Comparison of ENCODE assay signal across 8 mouse cellular contexts in the genomic region with DNA sequence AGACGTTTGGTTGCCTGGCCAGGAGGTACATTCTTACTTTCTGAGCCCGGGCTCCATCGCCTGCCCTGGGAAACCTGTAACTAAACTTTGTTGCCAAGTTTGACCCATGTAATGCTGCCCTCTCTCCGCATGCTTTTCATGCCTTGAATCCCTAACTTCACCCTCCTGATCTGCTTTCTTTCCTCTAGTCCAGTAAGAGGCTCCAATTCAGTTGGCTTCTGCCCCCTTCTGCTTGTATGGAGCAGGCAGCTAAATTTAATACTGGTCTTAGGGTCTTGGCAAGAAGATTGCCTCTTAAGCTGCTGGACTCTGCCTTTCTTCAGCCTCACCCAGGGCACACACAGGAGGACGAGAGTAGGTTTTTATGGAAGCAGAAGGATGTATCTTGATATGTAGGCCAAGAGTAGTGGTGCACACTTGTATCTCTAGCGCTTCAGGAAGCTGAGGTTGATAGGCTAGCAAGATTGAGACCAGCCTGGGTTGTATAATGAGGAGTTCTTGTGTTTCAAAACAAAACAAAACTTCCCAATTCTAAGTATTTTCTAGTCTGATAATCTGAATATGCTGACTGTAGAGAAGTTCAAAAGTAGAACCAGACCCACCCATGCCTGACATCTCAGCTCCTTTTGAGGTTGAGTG. TPM values are rescaled to one million over a fixed set of nuclear protein-coding genes. Genes with fewer than 3 reads are reported as not detected.
DNase-seq lines count a peak whose midpoint lies in the region; ATAC-seq and TF ChIP-seq lines count a peak whose summit lies in the region.

No protein-coding gene starts in this region.

- intact Hi-C loops in left cerebral cortex, postnatal 14 days (cut with DNase I): no loop called here

- no peak for TF ChIP-seq POLR2A in embryonic fibroblast, embryonic 13.5 days (IDR thresholded peaks at IDR 0.05; ENCODE audit: low read depth, low read length)

- no peaks in the 10 kb centered on the region for H3K27me3 ChIP-seq in neural tube, embryonic 11.5 days (ENCODE audit: control insufficient read depth, insufficient read depth, low read length)
- H3K27me3 ChIP-seq in limb, embryonic 11.5 days (ENCODE audit: control insufficient read depth, insufficient read depth, low read length): no peaks in the 10 kb centered on the region

- no peak for DNase-seq in neural tube, embryonic 11.5 days (ENCODE audit: low spot score)
- no peak for DNase-seq in neural tube, embryonic 10.5 days (ENCODE audit: extremely low spot score, low spot score)
- no peak for DNase-seq in limb, embryonic 11.5 days (ENCODE audit: low spot score)
- DNase-seq in skeletal muscle tissue, adult 2 months (ENCODE audit: low read depth, low spot score): peak; percentile 44
- no peak for DNase-seq in embryo, embryonic 11 days
- no peak for DNase-seq in left cerebral cortex, postnatal 14 days (ENCODE audit: low spot score in 2 of 2)
- no peak for DNase-seq in left cerebral cortex, adult 18-20 months (ENCODE audit: low spot score in 2 of 2)

- no peak for TF ChIP-seq CTCF in embryonic fibroblast, embryonic 13.5 days (IDR thresholded peaks at IDR 0.05; ENCODE audit: borderline replicate concordance, insufficient read depth, low read length)

- ATAC-seq in neural tube, embryonic 11.5 days (ENCODE audit: insufficient read depth, low FRiP score, low TSS enrichment): no peak
- ATAC-seq in limb, embryonic 11.5 days (ENCODE audit: insufficient number of reproducible peaks, low FRiP score, low TSS enrichment, low read depth): no peak

- H3K4me2 ChIP-seq in neural tube, embryonic 11.5 days (ENCODE audit: low read depth): peak overlapping the region; percentile 82
- H3K4me2 ChIP-seq in limb, embryonic 11.5 days (ENCODE audit: low read depth, severe bottlenecking): peak overlapping the region; percentile 66

- no peaks in the 10 kb centered on the region for H3K36me3 ChIP-seq in neural tube, embryonic 11.5 days (ENCODE audit: control insufficient read depth, insufficient read depth, low read length)
- no peaks in the 10 kb centered on the region for H3K36me3 ChIP-seq in limb, embryonic 11.5 days (ENCODE audit: control insufficient read depth, insufficient read depth, low read length)

- peak overlapping the region; percentile 59 for H3K9ac ChIP-seq in neural tube, embryonic 11.5 days (ENCODE audit: low read length)
- H3K9ac ChIP-seq in limb, embryonic 11.5 days (ENCODE audit: low read length): peak overlapping the region; percentile 48

- H3K4me1 ChIP-seq in neural tube, embryonic 11.5 days (ENCODE audit: control insufficient read depth, insufficient read depth, low read length): peaks cover 36% of the 10 kb centered on the region
- peaks cover 49% of the 10 kb centered on the region for H3K4me1 ChIP-seq in embryonic fibroblast, embryonic 13.5 days (ENCODE audit: control insufficient read depth, insufficient read depth, low read length)
- peaks cover 46% of the 10 kb centered on the region for H3K4me1 ChIP-seq in limb, embryonic 11.5 days (ENCODE audit: control insufficient read depth, insufficient read depth, low read length)

- peak overlapping the region; percentile 39 for H3K4me3 ChIP-seq in neural tube, embryonic 11.5 days (ENCODE audit: low read depth, low read length)
- peak overlapping the region; percentile 37 for H3K4me3 ChIP-seq in embryonic fibroblast, embryonic 13.5 days (ENCODE audit: insufficient read depth, low read length)
- peak overlapping the region; percentile 32 for H3K4me3 ChIP-seq in limb, embryonic 11.5 days (ENCODE audit: low read depth, low read length)

- H3K9me3 ChIP-seq in neural tube, embryonic 11.5 days (ENCODE audit: control insufficient read depth, low read length): no peaks in the 10 kb centered on the region
- no peaks in the 10 kb centered on the region for H3K9me3 ChIP-seq in limb, embryonic 11.5 days (ENCODE audit: control insufficient read depth, low read length)

- peak overlapping the region; percentile 76 for H3K27ac ChIP-seq in neural tube, embryonic 11.5 days (ENCODE audit: low read depth, low read length)
- H3K27ac ChIP-seq in embryonic fibroblast, embryonic 13.5 days (ENCODE audit: insufficient read depth, low read length): peak overlapping the region; percentile 78
- peak overlapping the region; percentile 69 for H3K27ac ChIP-seq in limb, embryonic 11.5 days (replicated peaks; ENCODE audit: low read depth, low read length)

- WGBS in neural tube, embryonic 11.5 days: 42% methylated on average over 6 of the region's 6 CpGs
- 39% methylated on average over 6 of the region's 6 CpGs for WGBS in limb, embryonic 11.5 days

RNA-seq across cellular contexts. Expression of gene Rai1, which starts 10.9 kb away (rescaled TPM):
- 28.5 and 31.4 TPM in 2 replicates for polyA plus RNA-seq in neural tube, embryonic 11.5 days (2014; fragmentation: Nextera tagmentation; extraction: Ambion mirVana)
- polyA plus RNA-seq in embryonic fibroblast, embryonic 13.5 days (2011; ENCODE audit: insufficient read length, low read depth, missing spikeins): 25.9 and 29.1 TPM in 2 replicates
- polyA plus RNA-seq in limb, embryonic 11.5 days (2014; fragmentation: Nextera tagmentation; extraction: Ambion mirVana): 35.5 and 36.0 TPM in 2 replicates
- total RNA-seq in left cerebral cortex, postnatal 14 days (2021): 10 to 100 TPM; 58.8 to 60.5 TPM
- 10 to 100 TPM; 74.0 to 76.1 TPM for total RNA-seq in left cerebral cortex, adult 18-20 months (2021)
